Mouse (Mus musculus) embryonic stem cell, embryonic (primary cell): Measurements from ENCODE around the gene Rnf208.

Source experiments
- CTCF ChIA-PET, 4 experiments: fragments of 300-600 bp in 2 of 4; fragments of 350-600 bp in 2 of 4; sonication (Branson Sonifier 250); formaldehyde crosslinking; loops; one replicate each; lab custom pipeline; 2022; ENCODE audit warnings: inconsistent platforms in 2 of 4; lab: Charles Lee
- POLR2A ChIA-PET, 4 experiments: fragments of 300-600 bp in 2 of 4; fragments of 350-600 bp in 2 of 4; sonication (Branson Sonifier 250); formaldehyde crosslinking; loops; one replicate each; lab custom pipeline; 2022; ENCODE audit warnings: antibody characterized with exemption in 4 of 4, inconsistent platforms in 1 of 4; lab: Charles Lee

Gene Rnf208

DNA sequence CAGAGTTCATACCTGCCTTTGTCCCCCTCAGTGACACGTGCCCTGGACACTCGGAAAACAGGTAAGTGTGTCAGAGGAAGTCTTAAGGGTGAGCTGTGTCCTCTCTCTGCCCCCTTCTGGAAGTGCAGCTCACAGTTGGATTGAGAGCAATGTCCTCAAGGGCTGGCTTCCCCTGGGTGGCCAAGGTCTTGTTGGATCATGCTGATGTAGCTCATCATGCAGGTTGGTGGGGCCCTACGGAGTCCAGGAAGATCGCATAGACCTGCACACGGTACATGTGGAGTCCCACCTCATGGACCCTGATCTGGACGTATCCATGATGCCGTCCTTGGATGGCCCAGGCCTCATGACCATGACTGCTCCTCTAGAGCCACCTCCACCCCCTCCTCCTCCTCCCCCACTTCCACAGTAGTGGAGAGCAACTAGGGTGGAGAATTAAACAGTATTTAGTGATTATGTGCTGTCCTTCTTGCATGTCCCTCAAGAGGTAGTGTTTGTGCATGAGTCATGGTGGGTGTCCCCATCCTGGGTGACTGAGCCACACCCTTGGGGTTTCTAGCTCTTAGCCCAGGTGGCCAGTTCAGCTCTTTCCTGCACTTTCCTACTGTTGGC lies 46.8 kb downstream of the Rnf208 start:
- POLR2A ChIA-PET, result interaction anchor here (0.5 to 4.4 kb wide), 19 partner anchors 10 to 259 kb away, joined by 3 to 25 read pairs (median 4); partner anchors contain the start of genes Anapc2 (in 3 of the 4), Ssna1 (in 3 of the 4), Tprn (in 2 of the 4) and Tor4a (in 1 of the 4)

GRCm38 (mm10) chr2:25289651-25290050 lies 47.6 kb downstream of the Rnf208 start, which contains the start of gene Lrrc26:
Lrrc26 (plus strand) TSS chr2:25289915.
- CTCF ChIA-PET, result interaction anchor here in 2 of 4 experiments (1.0 to 4.1 kb wide), 7 partner anchors 10 to 113 kb away, joined by 3 to 28 read pairs (median 7); partner anchors contain the start of gene Tprn (in 1 of the 2)
- POLR2A ChIA-PET, result interaction anchor here (0.5 to 4.4 kb wide), 25 partner anchors 10 to 258 kb away, joined by 3 to 25 read pairs (median 4); partner anchors contain the start of genes Anapc2 (in 3 of the 4), Ssna1 (in 3 of the 4), Sapcd2 (in 1 of the 4) and Tor4a (in 1 of the 4)

More for the DNA sequence above, 46.8 kb downstream of the Rnf208 start:
- CTCF ChIA-PET, result no interaction called here

DNA sequence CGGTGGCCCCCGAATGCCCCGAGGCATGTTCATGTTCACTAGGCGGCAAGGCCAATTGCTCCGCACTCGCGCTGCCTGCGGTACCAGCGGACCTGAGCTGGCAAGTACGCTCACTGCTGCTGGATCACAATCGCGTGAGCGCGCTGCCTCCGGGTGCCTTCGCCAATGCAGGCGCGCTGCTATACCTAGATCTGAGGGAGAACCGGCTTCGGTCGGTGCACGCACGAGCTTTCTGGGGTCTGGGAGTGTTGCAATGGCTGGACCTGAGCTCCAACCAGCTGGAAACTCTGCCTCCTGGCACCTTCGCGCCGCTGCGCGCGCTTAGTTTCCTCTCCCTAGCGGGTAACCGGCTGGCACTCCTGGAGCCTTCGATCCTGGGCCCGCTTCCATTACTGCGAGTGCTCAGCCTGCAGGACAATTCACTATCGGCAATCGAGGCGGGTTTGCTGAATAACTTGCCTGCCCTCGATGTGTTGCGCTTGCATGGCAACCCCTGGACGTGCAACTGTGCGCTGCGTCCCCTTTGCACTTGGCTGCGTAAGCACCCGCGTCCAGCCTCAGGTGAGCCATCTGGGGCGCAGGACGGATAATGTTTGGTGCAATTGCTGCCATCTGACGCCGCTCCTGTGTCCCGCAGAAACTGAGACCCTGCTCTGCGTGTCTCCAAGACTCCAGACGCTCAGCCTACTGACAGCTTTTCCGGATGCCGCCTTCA lies 48.2 kb downstream of the Rnf208 start:
- ChIA-PET POLR2A (interaction anchor here in 3 of 4 experiments (0.9 to 4.4 kb wide), 31 partner anchors 11 to 136 kb away, joined by 3 to 25 read pairs (median 4); partner anchors contain the start of genes Anapc2 (in 3 of the 3), Ssna1 (in 3 of the 3), Sapcd2 (in 2 of the 3) and Nrarp (in 1 of the 3)), CTCF (interaction anchor here in 2 of 4 experiments (0.8 to 4.1 kb wide), 11 partner anchors 11 to 112 kb away, joined by 3 to 28 read pairs (median 3); partner anchors contain the start of genes Sapcd2 (in 1 of the 2) and Tprn (in 1 of the 2))

GRCm38 (mm10) chr2:25290816-25291130 lies 48.7 kb downstream of the Rnf208 start:
- CTCF ChIA-PET, result interaction anchor here in 3 of 4 experiments (0.8 to 4.1 kb wide), 14 partner anchors 11 to 130 kb away, joined by 3 to 28 read pairs (median 3); partner anchors contain the start of genes Sapcd2 (in 1 of the 3) and Tprn (in 1 of the 3)
- POLR2A ChIA-PET, result interaction anchor here in 3 of 4 experiments (0.7 to 4.4 kb wide), 27 partner anchors 11 to 136 kb away, joined by 3 to 25 read pairs (median 4); partner anchors contain the start of genes Anapc2 (in 3 of the 3), Ssna1 (in 3 of the 3), Sapcd2 (in 2 of the 3) and Nrarp (in 1 of the 3)

- ChIA-PET POLR2A (interaction anchor here in 3 of 4 experiments (0.5 to 4.4 kb wide), 28 partner anchors 12 to 135 kb away, joined by 3 to 25 read pairs (median 4); partner anchors contain the start of genes Anapc2 (in 3 of the 3), Ssna1 (in 3 of the 3), Sapcd2 (in 2 of the 3) and Tubb4b (in 2 of the 3)), CTCF (interaction anchor here (0.6 to 4.1 kb wide), 21 partner anchors 12 to 290 kb away, joined by 3 to 28 read pairs (median 5); partner anchors contain the start of genes Ajm1 (in 1 of the 4) and Sapcd2 (in 1 of the 4))
Measured at GRCm38 (mm10) chr2:25291184-25292053, 49.4 kb downstream of the Rnf208 start.

- ChIA-PET CTCF (interaction anchor here (0.5 to 4.1 kb wide), 60 partner anchors 10 to 814 kb away, joined by 3 to 28 read pairs (median 4); partner anchors contain the start of genes Anapc2 (in 2 of the 4), Sapcd2 (in 2 of the 4), Ssna1 (in 2 of the 4) and AL732309.1 (in 1 of the 4)), POLR2A (interaction anchor here (0.5 to 4.4 kb wide), 29 partner anchors 9 to 356 kb away, joined by 3 to 25 read pairs (median 3); partner anchors contain the start of genes Anapc2 (in 2 of the 4), Ssna1 (in 2 of the 4), Tubb4b (in 2 of the 4) and Fut7 (in 1 of the 4))
Measured at GRCm38 (mm10) chr2:25292054-25292544, 50.0 kb downstream of the Rnf208 start.

DNA sequence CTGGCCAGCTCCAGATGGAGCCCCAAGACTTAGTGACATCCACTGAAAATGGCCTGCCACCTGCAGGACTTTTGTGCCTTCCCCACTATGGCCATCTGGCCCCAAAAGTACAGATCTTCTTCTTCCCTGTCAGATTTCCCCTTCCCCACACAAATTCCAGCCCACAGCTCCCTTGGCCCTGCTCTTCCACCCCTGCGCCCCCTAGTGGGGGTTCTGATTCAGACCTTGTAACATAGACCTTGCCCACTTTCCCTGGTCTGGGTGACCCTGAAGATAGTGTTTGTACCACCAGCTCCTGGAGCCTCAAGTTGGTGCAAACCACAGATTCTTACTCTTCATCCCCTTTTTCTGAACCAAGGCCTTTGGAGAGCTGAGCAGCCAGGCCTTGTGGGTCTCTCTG lies 50.8 kb downstream of the Rnf208 start:
- ChIA-PET POLR2A (interaction anchor here (0.6 to 4.4 kb wide), 27 partner anchors 9 to 357 kb away, joined by 3 to 25 read pairs (median 3); partner anchors contain the start of genes Anapc2 (in 2 of the 4), Ssna1 (in 2 of the 4), Tubb4b (in 2 of the 4) and Fut7 (in 1 of the 4)), CTCF (interaction anchor here (0.5 to 4.1 kb wide), 60 partner anchors 11 to 1153 kb away, joined by 3 to 28 read pairs (median 4); partner anchors contain the start of genes Anapc2 (in 2 of the 4), Sapcd2 (in 2 of the 4), Ssna1 (in 2 of the 4) and AL732309.1 (in 1 of the 4))

GRCm38 (mm10) chr2:25293706-25294105 lies 51.7 kb downstream of the Rnf208 start:
- POLR2A ChIA-PET, result interaction anchor here in 2 of 4 experiments (0.7 to 1.0 kb wide), 2 partner anchors 27 to 77 kb away, joined by 3 to 5 read pairs; no protein-coding TSS in a partner anchor
- CTCF ChIA-PET, result interaction anchor here in 2 of 4 experiments (1.2 to 4.1 kb wide), 2 partner anchors 15 to 79 kb away, joined by 5 to 28 read pairs; partner anchors contain the start of gene Sapcd2 (in 1 of the 2)
